In the genomic region with DNA sequence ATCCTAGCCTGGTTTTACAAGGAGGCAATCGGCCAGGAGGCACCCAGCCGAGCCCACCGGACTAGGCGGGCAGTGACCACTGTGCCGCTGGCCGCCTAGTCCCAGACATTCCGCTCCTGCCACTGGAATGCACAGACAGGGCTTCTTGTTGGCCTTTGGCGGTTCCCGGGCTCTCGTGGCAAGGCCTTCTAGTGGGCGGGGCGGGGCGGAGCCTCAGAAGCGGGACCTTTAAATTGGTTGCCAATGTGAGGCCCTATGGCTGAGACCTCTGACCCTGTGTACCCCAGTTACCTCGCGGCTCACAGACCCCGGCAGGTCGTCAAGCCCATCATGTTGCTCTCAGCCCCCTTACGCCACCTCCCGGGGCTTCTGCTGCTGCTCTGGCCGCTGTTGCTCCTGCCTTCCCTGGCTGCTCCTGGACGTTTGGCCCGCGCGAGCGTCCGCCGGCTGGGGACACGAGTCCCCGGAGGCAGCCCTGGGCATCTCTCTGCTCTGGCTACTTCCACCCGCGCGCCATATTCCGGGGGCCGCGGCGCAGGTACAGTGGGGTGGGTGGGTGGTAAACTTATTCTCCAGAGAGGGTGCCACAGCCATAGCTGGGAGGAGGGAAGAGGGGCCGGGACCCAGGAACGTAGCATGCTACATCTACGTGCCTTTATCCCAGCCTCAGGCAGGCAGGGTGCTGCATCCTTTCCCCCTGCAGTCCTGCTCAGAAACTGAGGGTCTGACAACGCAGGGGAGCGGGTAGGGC, we compare ENCODE assay signal across 8 mouse cellular contexts. TPM values are rescaled to one million over a fixed set of nuclear protein-coding genes. Genes with fewer than 3 reads are reported as not detected.
DNase-seq lines count a peak whose midpoint lies in the region; ATAC-seq and TF ChIP-seq lines count a peak whose summit lies in the region.

A gene (plus strand): TSS at position 216 of the 751 bp plus-strand sequence.

- peak; percentile 78 for ATAC-seq in CD4-positive, CD25-positive, alpha-beta regulatory T cell, adult 4 months
- ATAC-seq in embryonic facial prominence, embryonic 14.5 days (ENCODE audit: low read depth): peak; percentile 78
- ATAC-seq in neural tube, embryonic 12.5 days (ENCODE audit: low FRiP score, low read depth): peak; percentile 71

- H3K9me3 ChIP-seq in embryonic facial prominence, embryonic 14.5 days (ENCODE audit: control insufficient read depth, low read length): no peaks in the 10 kb centered on the region
- H3K9me3 ChIP-seq in heart, embryonic 10.5 days: no peaks in the 10 kb centered on the region
- no peaks in the 10 kb centered on the region for H3K9me3 ChIP-seq in neural tube, embryonic 12.5 days

- no peak for TF ChIP-seq CTCF in kidney, adult 2 months (conservative IDR thresholded peaks at IDR 0.05; ENCODE audit: insufficient read depth, insufficient read length, low read depth, low read length)

- 2% methylated on average over 40 of the region's 42 CpGs for WGBS in embryonic facial prominence, embryonic 14.5 days
- WGBS in heart, embryonic 10.5 days: under 1% methylated on average over 42 of the region's 42 CpGs
- 2% methylated on average over 42 of the region's 42 CpGs for WGBS in kidney, adult 2 months
- under 1% methylated on average over 42 of the region's 42 CpGs for WGBS in neural tube, embryonic 12.5 days

- H3K4me1 ChIP-seq in embryonic facial prominence, embryonic 14.5 days (ENCODE audit: control insufficient read depth, insufficient read depth, low read length): no peaks in the 10 kb centered on the region
- H3K4me1 ChIP-seq in heart, embryonic 10.5 days: peaks cover 14% of the 10 kb centered on the region
- H3K4me1 ChIP-seq in kidney, adult 2 months (ENCODE audit: control insufficient read depth, insufficient read depth, low read length): no peaks in the 10 kb centered on the region
- peaks cover 8% of the 10 kb centered on the region for H3K4me1 ChIP-seq in neural tube, embryonic 12.5 days

- peak within 1 kb of the TSS; percentile 59 for H3K9ac ChIP-seq in embryonic facial prominence, embryonic 14.5 days (ENCODE audit: low read depth, low read length)
- H3K9ac ChIP-seq in neural tube, embryonic 12.5 days: peak within 1 kb of the TSS; percentile 53

- no peak for TF ChIP-seq POLR2A in kidney, adult 2 months (IDR thresholded peaks at IDR 0.05; ENCODE audit: low read depth, low read length)

- peak within 1 kb of the TSS; percentile 87 for H3K4me2 ChIP-seq in embryonic facial prominence, embryonic 14.5 days (ENCODE audit: low read depth, low read length)
- H3K4me2 ChIP-seq in neural tube, embryonic 12.5 days (replicated peaks): peak within 1 kb of the TSS; percentile 97

- H3K27me3 ChIP-seq in embryonic facial prominence, embryonic 14.5 days (replicated peaks; ENCODE audit: control insufficient read depth, insufficient read depth, low read length): no peaks in the 10 kb centered on the region
- H3K27me3 ChIP-seq in heart, embryonic 10.5 days (ENCODE audit: insufficient read depth, poor library complexity, severe bottlenecking): peaks cover 12% of the 10 kb centered on the region
- H3K27me3 ChIP-seq in kidney, adult 2 months (replicated peaks; ENCODE audit: control insufficient read depth, insufficient read depth, low read length): no peaks in the 10 kb centered on the region
- H3K27me3 ChIP-seq in neural tube, embryonic 12.5 days (replicated peaks): peaks cover 17% of the 10 kb centered on the region; the same call in 1 of the 2 replicates

- peak within 1 kb of the TSS; percentile 41 for H3K4me3 ChIP-seq in embryonic facial prominence, embryonic 14.5 days (ENCODE audit: low read depth, low read length)
- peak within 1 kb of the TSS; percentile 67 for H3K4me3 ChIP-seq in heart, embryonic 10.5 days
- H3K4me3 ChIP-seq in kidney, adult 2 months (ENCODE audit: insufficient read depth, low read depth, low read length): peak within 1 kb of the TSS; percentile 26
- H3K4me3 ChIP-seq in neural tube, embryonic 12.5 days: peak within 1 kb of the TSS; percentile 42

- peak; percentile 18 to 65 for DNase-seq in adrenal gland, postnatal 4 days (ENCODE audit: low spot score in 2 of 2)
- DNase-seq in embryonic facial prominence, embryonic 14.5 days (ENCODE audit: low spot score): peak; percentile 82
- peak; percentile 92 for DNase-seq in heart, embryonic 10.5 days (ENCODE audit: low spot score)
- peak; percentile 87 for DNase-seq in kidney, adult 2 months
- DNase-seq in lung, adult 18-20 months: peak; percentile 85 to 88
- peak; percentile 55 for DNase-seq in thymus, postnatal 4 days

- H3K27ac ChIP-seq in embryonic facial prominence, embryonic 14.5 days (replicated peaks; ENCODE audit: low read depth, low read length): peak within 1 kb of the TSS; percentile 28; the same call in 1 of the 2 replicates
- peak within 1 kb of the TSS; percentile 73 for H3K27ac ChIP-seq in heart, embryonic 10.5 days
- H3K27ac ChIP-seq in kidney, adult 2 months (ENCODE audit: insufficient read depth, low read depth, low read length): no peak within 1 kb of the TSS
- H3K27ac ChIP-seq in neural tube, embryonic 12.5 days: no peak within 1 kb of the TSS

- no peaks in the 10 kb centered on the region for H3K36me3 ChIP-seq in embryonic facial prominence, embryonic 14.5 days (ENCODE audit: control insufficient read depth, insufficient read depth, low read length)
- H3K36me3 ChIP-seq in heart, embryonic 10.5 days: no peaks in the 10 kb centered on the region
- H3K36me3 ChIP-seq in kidney, adult 2 months (ENCODE audit: control insufficient read depth, insufficient read depth, low read length): no peaks in the 10 kb centered on the region
- no peaks in the 10 kb centered on the region for H3K36me3 ChIP-seq in neural tube, embryonic 12.5 days

RNA-seq across cellular contexts. Expression of the gene that starts here (rescaled TPM):
- polyA plus RNA-seq in CD4-positive, CD25-positive, alpha-beta regulatory T cell, adult 4 months (2017; shearing (Covaris generic)): not detected
- under 1 TPM in 1 of 2 experiments, not detected in 1; 0.14 TPM for total RNA-seq in adrenal gland, postnatal 4 days (2021)
- 11.1 and 22.0 TPM in 2 replicates for polyA plus RNA-seq in embryonic facial prominence, embryonic 14.5 days (2014; fragmentation: Nextera tagmentation; extraction: Ambion mirVana)
- polyA plus RNA-seq in heart, embryonic 10.5 days (2016; fragmentation: Nextera tagmentation; extraction: Ambion mirVana): 1.7 and 2.5 TPM in 2 replicates
- polyA plus RNA-seq in kidney, adult 2 months (2012; rRNA removed): not detected in 2 replicates
- polyA plus RNA-seq in neural tube, embryonic 12.5 days (2016; fragmentation: Nextera tagmentation; extraction: Ambion mirVana): 0.70 and 1.0 TPM in 2 replicates

Comparison
In these comparisons a context has a peak if more than half of its experiments do, and no peak if none do; other contexts are left out.
1. Peak in ATAC-seq in CD4-positive, CD25-positive, alpha-beta regulatory T cell, adult 4 months; RNA of the gene not detected or under 1 TPM.
2. Peak in DNase-seq in adrenal gland, postnatal 4 days; RNA of the gene not detected or under 1 TPM.
3. Peak in DNase-seq and H3K4me3 ChIP-seq in kidney, adult 2 months; RNA of the gene not detected or under 1 TPM.
4. DNase-seq: peak in every context shown above with its lines; median percentile 92 in heart, embryonic 10.5 days; 87 in kidney, adult 2 months; 86 in lung, adult 18-20 months; 82 in embryonic facial prominence, embryonic 14.5 days; 55 in thymus, postnatal 4 days; 42 in adrenal gland, postnatal 4 days.
5. H3K27ac ChIP-seq: peak in embryonic facial prominence, embryonic 14.5 days (single experiment) and heart, embryonic 10.5 days (single experiment); none in kidney, adult 2 months (single experiment) and neural tube, embryonic 12.5 days (single experiment).
6. Peak in every context shown above with its lines, with median percentiles within 50 percentile points of each other: ATAC-seq and H3K4me3 ChIP-seq.